Mouse (Mus musculus) cortical plate, adult 2 months (tissue): ENCODE results near the gene Clpx.

ENCODE experiments used
- CTCF ChIP-seq: fragments of 200-500 bp; IDR thresholded peaks from 2 replicates; pipeline ENCODE4 v1.5.1; 2011; ENCODE audit warnings: mild to moderate bottlenecking, control low read depth, low read length; ENCODE audit not compliant: insufficient read depth; ENCODE audit errors: extremely low read depth
- POLR2A ChIP-seq: fragments of 200-500 bp; IDR thresholded peaks from 2 replicates; pipeline ENCODE4 v1.6.1; 2011; ENCODE audit warnings: mild to moderate bottlenecking, low read length, control low read depth; ENCODE audit not compliant: insufficient read depth; ENCODE audit errors: extremely low read depth

- TF ChIP-seq POLR2A (no peak), CTCF (no peak)
Observed at GRCm38 (mm10) chr9:65261591-65262230, 32.3 kb upstream of the Clpx start.
